Mouse (Mus musculus): ENCODE measurements around the gene Chsy1. TPM values are rescaled to one million over a fixed set of nuclear protein-coding genes. Genes with fewer than 3 reads are reported as not detected.

Gene Chsy1
- polyA plus RNA-seq (2014; fragmentation: Nextera tagmentation; extraction: Ambion mirVana): 18.4 and 20.4 TPM in 2 replicates

- H3K4me2 ChIP-seq: peak within 1 kb of the TSS; percentile 80
- DNase-seq (ENCODE audit: low spot score, missing footprints): peak; percentile 98
- peak within 1 kb of the TSS; percentile 91 for H3K4me3 ChIP-seq (ENCODE audit: low read depth, low read length)
- no peaks in the 10 kb centered on the region for H3K36me3 ChIP-seq (ENCODE audit: control insufficient read depth, insufficient read depth, low read length)
- H3K27me3 ChIP-seq (ENCODE audit: control insufficient read depth, insufficient read depth, low read length): no peaks in the 10 kb centered on the region
- WGBS: under 1% methylated on average over 95 of the region's 123 CpGs
- no peaks in the 10 kb centered on the region for H3K9me3 ChIP-seq (ENCODE audit: control insufficient read depth, low read length)
- H3K27ac ChIP-seq (ENCODE audit: low read depth, low read length): peak within 1 kb of the TSS; percentile 90
- peak; percentile 92 for ATAC-seq (ENCODE audit: low FRiP score)
- peaks cover 10% of the 10 kb centered on the region; the same call in 1 of the 2 replicates for H3K4me1 ChIP-seq (ENCODE audit: control insufficient read depth, insufficient read depth, low read length)
- peak within 1 kb of the TSS; percentile 93 for H3K9ac ChIP-seq (ENCODE audit: low read length)
These were observed at the start of gene Chsy1 for GRCm38 (mm10) chr7:66108961-66109854. TSS of gene Chsy1 (plus strand) at chr7:66109515.

- under 1% methylated on average over 64 of the region's 64 CpGs for WGBS
- Histone ChIP-seq H3K4me1 (ENCODE audit: control insufficient read depth, insufficient read depth, low read length) (peaks cover 15% of the 10 kb centered on the region), H3K9me3 (ENCODE audit: control insufficient read depth, low read length) (no peaks in the 10 kb centered on the region), H3K4me2 (peak overlapping the region; percentile 86), H3K27me3 (ENCODE audit: control insufficient read depth, insufficient read depth, low read length) (no peaks in the 10 kb centered on the region), H3K36me3 (ENCODE audit: control insufficient read depth, insufficient read depth, low read length) (peaks cover 4% of the 10 kb centered on the region; the same call in 1 of the 2 replicates), H3K4me3 (ENCODE audit: low read depth, low read length) (peak overlapping the region; percentile 94), H3K27ac (ENCODE audit: low read depth, low read length) (peak overlapping the region; percentile 9; the same call in 1 of the 2 replicates), H3K9ac (ENCODE audit: low read length) (peak overlapping the region; percentile 93)
- ATAC-seq (ENCODE audit: low FRiP score): peak; percentile 95
- DNase-seq (ENCODE audit: low spot score, missing footprints): peak; percentile 99
These were observed 49.0 kb upstream of the Chsy1 start for GRCm38 (mm10) chr7:66060066-66060956.

GRCm38 (mm10) chr7:66061057-66061456 is 48.3 kb upstream of the Chsy1 start:
- H3K4me1 ChIP-seq (ENCODE audit: control insufficient read depth, insufficient read depth, low read length): peaks cover 15% of the 10 kb centered on the region
- H3K36me3 ChIP-seq (ENCODE audit: control insufficient read depth, insufficient read depth, low read length): peaks cover 4% of the 10 kb centered on the region; the same call in 1 of the 2 replicates
- peak; percentile 85 for DNase-seq (ENCODE audit: low spot score, missing footprints)
- H3K9me3 ChIP-seq (ENCODE audit: control insufficient read depth, low read length): no peaks in the 10 kb centered on the region
- H3K4me3 ChIP-seq (ENCODE audit: low read depth, low read length): peak overlapping the region; percentile 94
- H3K4me2 ChIP-seq: peak overlapping the region; percentile 86
- H3K27ac ChIP-seq (ENCODE audit: low read depth, low read length): no peak overlapping the region
- WGBS: 2% methylated on average over 14 of the region's 14 CpGs
- no peak for ATAC-seq (ENCODE audit: low FRiP score)
- H3K9ac ChIP-seq (ENCODE audit: low read length): peak overlapping the region; percentile 93
- no peaks in the 10 kb centered on the region for H3K27me3 ChIP-seq (ENCODE audit: control insufficient read depth, insufficient read depth, low read length)

- Histone ChIP-seq H3K27ac (ENCODE audit: low read depth, low read length) (no peak overlapping the region), H3K4me3 (ENCODE audit: low read depth, low read length) (no peak overlapping the region), H3K9me3 (ENCODE audit: control insufficient read depth, low read length) (no peaks in the 10 kb centered on the region), H3K36me3 (ENCODE audit: control insufficient read depth, insufficient read depth, low read length) (peaks cover 12% of the 10 kb centered on the region), H3K4me2 (no peak overlapping the region), H3K9ac (ENCODE audit: low read length) (no peak overlapping the region), H3K27me3 (ENCODE audit: control insufficient read depth, insufficient read depth, low read length) (no peaks in the 10 kb centered on the region), H3K4me1 (ENCODE audit: control insufficient read depth, insufficient read depth, low read length) (peaks cover 11% of the 10 kb centered on the region)
- 90% methylated on average over 2 of the region's 2 CpGs for WGBS
- ATAC-seq (ENCODE audit: low FRiP score): no peak
- DNase-seq (ENCODE audit: low spot score, missing footprints): no peak
These were observed 32.9 kb upstream of the Chsy1 start for GRCm38 (mm10) chr7:66076411-66076810.

- peaks cover 17% of the 10 kb centered on the region for H3K36me3 ChIP-seq (ENCODE audit: control insufficient read depth, insufficient read depth, low read length)
- H3K9me3 ChIP-seq (ENCODE audit: control insufficient read depth, low read length): no peaks in the 10 kb centered on the region
- peak within 1 kb of the TSS; percentile 62 for H3K4me3 ChIP-seq (ENCODE audit: low read depth, low read length)
- H3K4me1 ChIP-seq (ENCODE audit: control insufficient read depth, insufficient read depth, low read length): peaks cover 11% of the 10 kb centered on the region
- H3K27ac ChIP-seq (ENCODE audit: low read depth, low read length): 0 out of 2 replicates have a peak within 1 kb of the TSS, but pooled peaks have one; percentile 31
- ATAC-seq (ENCODE audit: low FRiP score) (peak; percentile 100), DNase-seq (ENCODE audit: low spot score, missing footprints) (peak; percentile 99)
- H3K27me3 ChIP-seq (ENCODE audit: control insufficient read depth, insufficient read depth, low read length): no peaks in the 10 kb centered on the region
- H3K9ac ChIP-seq (ENCODE audit: low read length): peak within 1 kb of the TSS; percentile 69
- peak within 1 kb of the TSS; percentile 91 for H3K4me2 ChIP-seq
- under 1% methylated on average over 61 of the region's 65 CpGs for WGBS
These were observed 29.7 kb upstream of the Chsy1 start, which contains the start of gene Selenos for GRCm38 (mm10) chr7:66079364-66080230. TSS of gene Selenos (plus strand) at chr7:66079649.

GRCm38 (mm10) chr7:66080231-66080613 is 29.1 kb upstream of the Chsy1 start:
- Histone ChIP-seq H3K9ac (ENCODE audit: low read length) (peak overlapping the region; percentile 69), H3K27me3 (ENCODE audit: control insufficient read depth, insufficient read depth, low read length) (no peaks in the 10 kb centered on the region), H3K27ac (ENCODE audit: low read depth, low read length) (no peak overlapping the region), H3K36me3 (ENCODE audit: control insufficient read depth, insufficient read depth, low read length) (peaks cover 11% of the 10 kb centered on the region; the same call in 1 of the 2 replicates), H3K4me1 (ENCODE audit: control insufficient read depth, insufficient read depth, low read length) (peaks cover 11% of the 10 kb centered on the region), H3K4me2 (peak overlapping the region; percentile 91), H3K9me3 (ENCODE audit: control insufficient read depth, low read length) (no peaks in the 10 kb centered on the region), H3K4me3 (ENCODE audit: low read depth, low read length) (peak overlapping the region; percentile 62)
- no peak for ATAC-seq (ENCODE audit: low FRiP score)
- WGBS: 46% methylated on average over 5 of the region's 5 CpGs
- DNase-seq (ENCODE audit: low spot score, missing footprints): peak; percentile 84

GRCm38 (mm10) chr7:66083757-66084156 is 25.6 kb upstream of the Chsy1 start:
- H3K36me3 ChIP-seq (ENCODE audit: control insufficient read depth, insufficient read depth, low read length): peaks cover 23% of the 10 kb centered on the region
- no peak for ATAC-seq (ENCODE audit: low FRiP score)
- no peak overlapping the region for H3K9ac ChIP-seq (ENCODE audit: low read length)
- H3K4me3 ChIP-seq (ENCODE audit: low read depth, low read length): no peak overlapping the region
- no peak overlapping the region for H3K27ac ChIP-seq (ENCODE audit: low read depth, low read length)
- WGBS: 87% methylated on average over 6 of the region's 6 CpGs
- no peak overlapping the region for H3K4me2 ChIP-seq
- no peaks in the 10 kb centered on the region for H3K27me3 ChIP-seq (ENCODE audit: control insufficient read depth, insufficient read depth, low read length)
- peaks cover 11% of the 10 kb centered on the region for H3K4me1 ChIP-seq (ENCODE audit: control insufficient read depth, insufficient read depth, low read length)
- no peaks in the 10 kb centered on the region for H3K9me3 ChIP-seq (ENCODE audit: control insufficient read depth, low read length)
- DNase-seq (ENCODE audit: low spot score, missing footprints): no peak

- 87% methylated on average over 7 of the region's 7 CpGs for WGBS
- Histone ChIP-seq H3K9ac (ENCODE audit: low read length) (no peak overlapping the region), H3K4me1 (ENCODE audit: control insufficient read depth, insufficient read depth, low read length) (peaks cover 8% of the 10 kb centered on the region)
These were observed 24.8 kb upstream of the Chsy1 start for GRCm38 (mm10) chr7:66084546-66084945.

More at GRCm38 (mm10) chr7:66084546-66084945, 24.8 kb upstream of the Chsy1 start:
- Histone ChIP-seq H3K27me3 (ENCODE audit: control insufficient read depth, insufficient read depth, low read length) (no peaks in the 10 kb centered on the region), H3K27ac (ENCODE audit: low read depth, low read length) (no peak overlapping the region), H3K36me3 (ENCODE audit: control insufficient read depth, insufficient read depth, low read length) (peaks cover 25% of the 10 kb centered on the region), H3K4me2 (no peak overlapping the region), H3K4me3 (ENCODE audit: low read depth, low read length) (no peak overlapping the region), H3K9me3 (ENCODE audit: control insufficient read depth, low read length) (no peaks in the 10 kb centered on the region)
- ATAC-seq (ENCODE audit: low FRiP score) (no peak), DNase-seq (ENCODE audit: low spot score, missing footprints) (no peak)
